Mouse (Mus musculus): ENCODE data around the gene Gm21981.

Gm21981 gene

DNA sequence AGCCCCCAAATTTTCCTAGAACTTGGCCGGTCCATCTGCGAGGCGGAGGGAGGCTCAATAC is at the start of gene Gm21981:
Gene Gm21981 (minus strand): TSS at position 14 of the 61 bp plus-strand sequence.
- ATAC-seq (ENCODE audit: insufficient number of reproducible peaks, low FRiP score, low TSS enrichment), result no peak

DNA sequence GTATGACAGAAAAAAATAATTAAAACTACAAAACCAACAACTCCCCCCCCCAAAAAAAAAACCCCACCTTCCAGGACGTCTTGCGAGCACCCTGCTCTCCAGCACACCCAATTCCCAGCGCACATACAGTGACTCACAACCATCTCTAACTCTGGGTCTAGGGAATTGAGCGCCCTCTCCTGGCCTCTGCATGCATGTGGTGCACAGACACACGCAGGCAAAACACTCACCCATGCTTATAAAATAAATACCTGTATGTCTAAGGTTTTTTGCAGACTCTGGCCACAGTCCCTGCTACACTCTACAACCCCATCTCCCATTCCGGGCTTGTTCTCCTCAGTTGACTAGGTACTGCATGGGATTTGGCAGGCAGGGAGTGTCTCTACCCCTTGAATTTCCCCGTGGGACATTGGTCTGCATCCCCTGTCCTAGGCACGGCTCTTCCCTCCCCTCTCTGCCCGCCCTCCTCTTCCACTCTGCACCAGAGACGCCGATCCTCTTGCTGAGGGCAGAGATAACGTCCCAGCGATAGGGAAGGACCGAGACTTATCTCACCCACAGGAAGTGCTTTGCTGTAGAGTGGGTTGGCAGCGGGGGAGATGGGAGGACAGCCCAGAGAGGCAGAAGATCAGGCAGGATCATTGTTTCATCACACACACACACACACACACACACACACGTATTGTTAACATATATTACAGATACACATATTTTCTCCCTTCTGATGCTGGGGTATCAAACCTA is 48.9 kb upstream of the Gm21981 start:
- ATAC-seq (ENCODE audit: insufficient number of reproducible peaks, low FRiP score, low TSS enrichment), result no peak

GRCm38 (mm10) chr17:47740186-47740585 is 45.9 kb upstream of the Gm21981 start:
- no peak for ATAC-seq (ENCODE audit: insufficient number of reproducible peaks, low FRiP score, low TSS enrichment)

GRCm38 (mm10) chr17:47738879-47739798 is 44.9 kb upstream of the Gm21981 start:
- no peak for ATAC-seq (ENCODE audit: insufficient number of reproducible peaks, low FRiP score, low TSS enrichment)

DNA sequence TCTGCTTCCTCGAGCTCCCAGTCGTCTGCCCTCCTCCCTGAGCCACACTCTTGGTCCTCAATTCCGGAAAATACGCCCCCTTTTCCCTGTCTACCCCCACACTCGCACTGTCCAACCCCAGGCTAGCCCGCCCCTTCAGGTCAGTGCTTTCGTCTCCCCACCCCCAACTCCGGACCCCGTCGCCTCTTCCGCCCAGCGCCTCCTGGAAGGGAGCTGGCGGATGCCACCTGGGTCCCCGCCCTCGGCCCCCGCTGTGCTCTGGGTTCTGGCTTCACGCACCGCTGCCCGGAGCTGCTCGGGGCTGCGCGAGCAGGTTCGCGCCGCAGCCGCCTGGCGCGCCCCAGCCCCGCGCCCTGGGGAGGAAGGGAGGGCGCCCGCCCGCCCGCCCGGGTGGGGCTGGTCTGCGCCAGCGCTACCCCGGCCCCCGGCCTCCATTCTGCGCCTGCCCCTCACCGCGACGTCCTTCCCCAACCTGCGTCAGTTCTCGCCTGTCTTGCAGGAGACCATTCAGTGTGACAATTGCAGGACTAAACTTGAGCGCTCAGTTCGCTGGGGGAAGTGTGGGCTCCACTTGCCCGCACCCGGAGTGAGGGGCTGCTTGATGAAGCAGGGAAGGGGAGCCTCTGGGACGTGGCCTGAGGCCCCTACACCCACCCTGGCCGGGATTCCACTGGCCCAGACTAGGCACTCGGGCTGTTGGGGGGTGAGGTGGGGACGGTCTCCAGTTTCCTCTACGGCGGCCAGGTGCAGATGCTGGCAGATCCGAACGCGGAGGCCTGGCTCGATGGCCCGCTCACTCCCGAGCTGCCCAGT is 44.0 kb upstream of the Gm21981 start:
- ATAC-seq (ENCODE audit: insufficient number of reproducible peaks, low FRiP score, low TSS enrichment), result peak; percentile 17

DNA sequence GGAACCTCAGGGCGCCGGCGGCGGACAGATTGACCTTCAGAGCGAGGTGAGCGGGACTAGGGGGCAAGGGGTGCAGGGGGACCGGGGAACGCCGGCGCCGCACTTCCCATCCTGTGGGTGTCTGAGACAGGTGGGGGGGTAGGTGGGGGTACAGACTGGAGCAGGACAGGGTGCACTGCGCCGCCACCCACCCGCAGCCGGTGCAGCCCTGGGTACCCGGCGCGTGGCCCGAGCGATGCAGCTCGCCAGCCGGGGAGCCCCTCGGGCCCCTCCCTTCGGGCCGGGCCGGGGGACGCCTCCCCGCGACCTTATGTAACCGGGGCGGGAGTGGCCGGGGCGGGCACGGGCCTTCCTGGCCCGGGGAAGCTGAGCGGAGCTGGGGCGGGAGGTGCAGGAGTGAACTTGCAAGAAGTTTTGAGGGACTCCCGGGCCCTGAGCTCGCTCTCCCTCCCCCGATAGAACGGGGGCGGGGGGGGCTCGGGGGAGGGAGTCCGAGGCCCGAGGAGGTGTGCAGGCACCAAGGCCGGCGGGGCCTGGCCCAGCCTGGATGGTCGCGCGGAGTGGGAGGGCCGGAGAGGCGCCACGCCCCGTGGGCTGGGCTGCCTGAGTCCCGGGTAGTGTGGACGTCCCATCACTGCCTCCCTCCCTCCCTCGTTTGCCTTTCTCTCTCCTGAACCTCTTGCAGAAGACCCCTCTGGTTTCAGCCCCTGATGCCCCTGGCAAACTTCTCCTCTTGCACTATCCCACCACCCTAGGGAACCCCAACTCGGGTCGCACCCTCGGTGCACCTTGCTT is 43.2 kb upstream of the Gm21981 start:
- peak; percentile 74 for ATAC-seq (ENCODE audit: insufficient number of reproducible peaks, low FRiP score, low TSS enrichment)

DNA sequence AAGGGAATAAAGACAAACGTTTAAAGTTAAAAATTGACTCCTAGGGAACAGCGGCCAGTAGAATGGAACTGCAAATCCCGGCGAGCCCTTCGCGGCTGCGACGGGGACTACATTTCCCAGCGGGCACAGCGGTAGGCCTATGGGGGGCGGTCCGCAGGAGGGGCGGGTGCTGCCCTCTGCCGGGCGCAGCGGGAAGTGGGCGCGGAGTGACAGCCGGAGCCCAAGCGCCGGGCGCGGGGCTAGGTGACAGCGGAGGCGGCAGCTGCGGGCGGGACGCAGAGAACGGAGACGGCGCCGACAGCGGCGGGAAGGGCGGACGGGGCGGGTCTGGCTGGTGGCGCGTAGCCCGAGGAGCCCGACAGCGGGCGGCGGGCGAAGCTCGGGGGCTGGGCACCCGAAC is 42.6 kb upstream of the Gm21981 start, which contains the start of gene Tfeb:
Gene Tfeb (plus strand): TSS at position 175 of the 400 bp plus-strand sequence.
- ATAC-seq (ENCODE audit: insufficient number of reproducible peaks, low FRiP score, low TSS enrichment), result peak; percentile 53

- no peak for ATAC-seq (ENCODE audit: insufficient number of reproducible peaks, low FRiP score, low TSS enrichment)
Observed at GRCm38 (mm10) chr17:47735553-47736100, 41.4 kb upstream of the Gm21981 start.

- ATAC-seq (ENCODE audit: insufficient number of reproducible peaks, low FRiP score, low TSS enrichment), result no peak
Observed at GRCm38 (mm10) chr17:47730633-47731575, 36.6 kb upstream of the Gm21981 start.

DNA sequence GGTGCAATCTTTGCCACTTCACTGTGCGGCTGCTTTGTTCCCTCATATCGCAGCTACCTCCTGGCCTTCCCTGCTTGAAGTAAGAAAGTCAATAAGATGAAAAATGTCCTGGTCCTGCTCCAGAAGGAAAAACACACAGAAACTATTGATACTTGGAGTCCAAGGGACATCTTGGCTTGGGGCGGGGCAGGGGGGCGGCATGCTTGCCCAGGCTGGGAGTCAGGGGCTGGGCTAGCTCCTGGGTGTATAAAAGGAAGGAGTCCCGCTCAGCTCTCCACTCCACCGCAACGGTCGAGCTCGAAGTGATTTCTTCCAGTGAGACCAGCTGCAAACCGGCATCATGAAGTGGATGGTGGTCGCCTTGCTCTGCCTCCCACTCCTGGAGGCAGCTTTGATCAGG is 32.3 kb upstream of the Gm21981 start, which contains the start of gene Pgc:
Gene Pgc (plus strand): TSS at position 277 of the 400 bp plus-strand sequence.
- ATAC-seq (ENCODE audit: insufficient number of reproducible peaks, low FRiP score, low TSS enrichment), result no peak

DNA sequence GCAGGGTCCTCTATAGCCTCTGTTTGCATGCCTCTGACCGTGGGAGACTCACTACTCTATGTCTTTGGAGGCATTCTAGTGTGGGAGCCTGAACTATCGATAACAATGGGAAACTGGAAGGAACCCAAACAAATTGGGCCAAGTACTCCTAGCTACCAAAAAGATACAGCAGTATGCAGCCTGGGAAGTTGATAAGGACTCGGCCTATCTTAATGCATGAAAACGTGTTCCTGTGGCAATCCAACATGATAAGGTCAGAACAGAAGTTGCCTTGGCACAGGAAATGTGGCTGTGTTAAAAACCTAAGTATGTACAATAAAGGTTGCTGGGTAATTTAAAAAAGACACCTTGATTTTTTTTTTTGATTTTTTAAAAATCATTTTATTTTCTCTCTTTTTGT is 26.9 kb upstream of the Gm21981 start:
- no peak for ATAC-seq (ENCODE audit: insufficient number of reproducible peaks, low FRiP score, low TSS enrichment)

GRCm38 (mm10) chr17:47715037-47715436 is 20.8 kb upstream of the Gm21981 start:
- no peak for ATAC-seq (ENCODE audit: insufficient number of reproducible peaks, low FRiP score, low TSS enrichment)

DNA sequence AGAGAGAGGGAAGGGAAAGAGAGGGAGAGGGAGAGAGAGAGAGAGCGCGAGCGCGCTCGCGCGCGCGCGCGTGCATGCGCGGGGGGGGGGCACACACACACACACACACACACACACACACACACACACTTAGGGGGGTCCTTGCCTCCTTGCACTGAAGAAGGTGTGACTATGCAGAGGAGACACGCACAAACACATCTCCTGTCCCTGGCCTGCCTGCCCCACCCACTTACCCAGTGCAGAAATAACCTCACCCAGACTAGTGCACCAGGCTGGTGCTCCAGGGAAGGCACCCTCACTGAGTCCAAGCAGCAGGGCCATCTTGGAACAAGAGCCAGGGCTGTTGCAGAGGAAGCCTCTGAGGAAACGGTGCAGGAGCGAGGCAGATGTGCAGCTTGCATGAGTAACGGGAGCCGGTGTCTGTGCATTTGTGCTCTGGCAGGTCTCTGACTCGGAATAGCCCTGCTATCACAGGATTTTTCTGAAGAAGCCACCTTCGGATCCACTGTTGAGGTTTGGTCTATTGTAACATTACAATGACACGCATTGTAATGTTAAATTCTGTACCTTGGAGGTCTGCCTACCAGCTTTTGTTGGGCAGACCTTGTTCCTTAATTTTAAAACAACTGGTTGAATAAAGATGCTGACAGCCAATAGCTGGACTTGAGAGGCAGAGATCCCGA is 18.8 kb upstream of the Gm21981 start:
- ATAC-seq (ENCODE audit: insufficient number of reproducible peaks, low FRiP score, low TSS enrichment), result no peak

DNA sequence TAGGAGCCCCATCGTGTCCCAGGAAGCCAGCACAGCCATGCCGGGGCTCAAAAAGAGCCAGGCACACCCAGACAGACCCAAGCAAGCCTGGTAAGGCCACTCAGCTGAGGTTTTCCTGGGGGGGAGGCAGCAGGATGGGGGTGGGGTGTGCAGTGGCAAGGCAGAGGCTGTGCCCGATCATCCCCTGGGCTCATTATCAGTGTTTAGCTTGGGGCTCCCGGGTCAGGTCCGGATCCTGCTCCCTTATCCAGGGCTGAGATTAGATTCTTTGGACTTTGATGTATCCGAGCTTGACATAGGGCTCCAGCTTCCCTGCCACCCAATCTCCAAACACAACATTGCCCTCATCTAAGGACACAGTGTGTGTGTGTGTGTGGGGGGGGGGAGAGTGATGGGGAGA is 17.6 kb upstream of the Gm21981 start:
- ATAC-seq (ENCODE audit: insufficient number of reproducible peaks, low FRiP score, low TSS enrichment), result no peak

DNA sequence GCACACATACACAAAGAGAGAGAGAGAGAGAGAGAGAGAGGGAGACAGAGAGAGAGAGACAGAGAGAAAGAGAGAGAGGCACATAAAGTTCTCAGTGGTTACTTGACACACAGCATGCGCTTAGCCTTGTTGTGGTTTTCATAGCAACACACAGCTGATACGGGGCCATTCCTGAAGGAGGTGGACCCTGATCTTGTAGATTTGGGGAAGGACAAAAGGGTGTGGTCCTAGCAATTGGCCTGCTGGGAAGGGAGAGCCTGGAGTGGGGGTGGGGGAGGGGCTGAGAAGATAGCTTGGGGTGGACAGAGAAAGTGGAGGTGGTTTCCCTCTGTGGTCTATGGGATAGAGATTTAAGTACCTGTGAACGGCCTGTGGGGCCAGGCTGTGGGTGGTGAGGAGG is 15.8 kb upstream of the Gm21981 start:
- no peak for ATAC-seq (ENCODE audit: insufficient number of reproducible peaks, low FRiP score, low TSS enrichment)

DNA sequence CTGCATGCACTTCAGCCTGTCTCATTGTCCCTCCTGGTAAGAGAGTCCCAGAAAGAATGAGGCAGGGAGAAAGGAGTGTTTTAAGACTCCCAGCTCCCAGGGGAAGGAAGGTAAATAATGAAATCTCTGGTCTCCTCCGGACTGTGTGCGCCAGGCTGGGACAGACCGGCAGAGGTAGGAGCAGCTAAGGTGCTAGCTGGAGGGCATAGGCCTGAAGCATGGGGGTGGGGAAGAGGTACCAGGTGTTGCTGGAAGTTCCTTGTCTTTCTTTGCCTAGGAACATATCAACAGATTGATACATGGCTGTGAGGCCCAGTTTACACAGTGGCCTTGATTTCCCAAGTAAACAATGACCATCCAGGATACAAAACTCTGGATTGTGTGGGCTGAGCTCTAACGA is 14.7 kb upstream of the Gm21981 start:
- no peak for ATAC-seq (ENCODE audit: insufficient number of reproducible peaks, low FRiP score, low TSS enrichment)

- no peak for ATAC-seq (ENCODE audit: insufficient number of reproducible peaks, low FRiP score, low TSS enrichment)
Observed at GRCm38 (mm10) chr17:47707961-47708360, 13.7 kb upstream of the Gm21981 start.

DNA sequence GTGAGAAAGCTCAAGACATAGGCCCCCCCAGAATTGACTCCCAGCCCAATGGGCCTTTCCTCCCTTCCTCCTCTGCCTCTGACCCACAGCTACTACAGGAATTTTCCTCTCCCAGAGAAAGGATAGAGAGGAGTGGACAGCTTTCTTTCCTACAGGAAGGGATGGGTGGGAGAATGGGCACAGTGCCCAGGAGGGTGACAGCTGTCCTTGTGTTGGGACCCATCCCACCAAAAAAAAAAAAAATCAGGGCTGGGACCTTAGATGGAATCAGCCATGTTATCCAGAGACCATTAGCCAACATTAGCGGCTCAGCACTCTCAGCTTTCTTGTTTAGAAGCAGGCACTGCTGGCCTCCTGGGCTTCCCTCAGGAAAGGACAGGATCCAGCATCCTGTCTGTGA is 11.9 kb upstream of the Gm21981 start:
- no peak for ATAC-seq (ENCODE audit: insufficient number of reproducible peaks, low FRiP score, low TSS enrichment)
